ENCODE assay signal across 7 mouse cellular contexts in the genomic region with DNA sequence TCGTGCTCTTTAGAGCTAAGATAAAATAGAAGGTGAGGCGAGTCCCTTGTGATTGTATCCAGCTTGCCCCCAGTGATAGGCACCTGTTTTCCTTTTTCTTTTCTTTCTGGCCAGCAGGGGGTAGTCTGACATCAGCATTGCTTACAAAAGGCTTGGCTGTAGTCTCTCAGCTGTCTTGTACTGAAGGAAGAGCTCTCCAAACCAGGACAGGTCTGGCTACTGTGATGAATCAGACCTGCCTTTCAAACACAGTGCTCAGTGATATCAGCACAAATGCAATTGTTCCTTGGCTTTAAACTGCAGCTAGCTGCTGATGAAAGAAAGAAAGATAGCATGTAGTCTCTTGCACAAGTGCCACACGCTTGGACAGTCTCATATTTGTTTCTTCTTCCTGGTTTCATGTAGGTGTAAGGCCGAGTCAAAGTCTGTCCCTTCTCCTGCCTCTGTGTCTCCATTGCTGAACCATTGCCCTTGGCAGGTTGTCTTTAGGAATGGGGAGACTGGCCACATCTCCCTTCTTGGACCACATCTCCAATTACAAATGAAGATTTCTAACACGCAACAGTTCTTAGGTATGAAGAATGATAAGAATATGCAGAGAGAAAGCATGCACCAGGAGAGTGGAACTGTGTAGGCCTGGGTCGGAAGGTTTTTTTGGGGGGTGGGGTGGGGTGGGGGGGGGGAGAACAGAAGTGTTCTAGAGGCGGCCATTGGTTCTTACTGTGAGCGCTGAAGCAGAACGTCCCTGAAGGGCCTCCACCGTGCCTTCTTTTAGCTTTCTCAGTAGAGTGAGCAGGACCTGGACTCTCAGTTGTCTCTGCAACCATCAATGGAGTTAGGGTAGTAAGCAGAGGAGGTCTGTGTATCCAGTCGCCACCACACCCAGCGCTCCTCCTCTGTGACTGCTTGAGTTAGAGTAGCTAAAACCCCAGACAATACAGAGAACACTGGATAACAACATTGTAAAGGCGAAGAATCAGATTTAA.
A peak's percentile ranks its signal among the peaks of the same experiment; 100 is the strongest.
DNase-seq lines count a peak whose midpoint lies in the region; ATAC-seq and TF ChIP-seq lines count a peak whose summit lies in the region.

No protein-coding gene starts in this region.

- peak; percentile 50; the same call in 1 of the 2 replicates for ATAC-seq in megakaryocyte progenitor cell, adult 5-6 weeks (replicated peaks; ENCODE audit: poor library complexity)

- TF ChIP-seq CTCF in brain, embryonic 14.5 days (IDR thresholded peaks at IDR 0.05; ENCODE audit: borderline replicate concordance, extremely low read depth, insufficient read depth, insufficient read length): peak; percentile 74; the same call in 1 of the 2 replicates

- DNase-seq in urinary bladder, postnatal 14 days (ENCODE audit: low spot score): peak; percentile 27
- DNase-seq in urinary bladder, postnatal 4 days (ENCODE audit: low spot score in 2 of 2): no peak
- peak; percentile 89 for DNase-seq in brain, embryonic 14.5 days (ENCODE audit: low read depth)
- DNase-seq in frontal cortex, postnatal 36 days (ENCODE audit: low spot score in 2 of 2): peak; percentile 59 to 75
- DNase-seq in kidney, postnatal 10 days: peak; percentile 44
- peak; percentile 24 for DNase-seq in right cerebral cortex, postnatal 4 days

- TF ChIP-seq POLR2A in brain, embryonic 14.5 days (IDR thresholded peaks at IDR 0.05; ENCODE audit: borderline replicate concordance, extremely low read depth, insufficient read depth, insufficient read length, poor library complexity, severe bottlenecking): no peak

Comparison
In these comparisons a context has a peak if more than half of its experiments do, and no peak if none do; other contexts are left out.
1. DNase-seq: peak in urinary bladder, postnatal 14 days (single experiment), brain, embryonic 14.5 days (single experiment), frontal cortex, postnatal 36 days (2 of 2), kidney, postnatal 10 days (single experiment) and right cerebral cortex, postnatal 4 days (single experiment); none in urinary bladder, postnatal 4 days (0 of 2).